Mouse (Mus musculus) heart, embryonic 14.5 days (tissue): ENCODE data around the gene Thap7. TPM values are rescaled to one million over a fixed set of nuclear protein-coding genes. Genes with fewer than 3 reads are reported as not detected.

Source experiments
- ATAC-seq: fragments of 200-750 bp; cut with Nextera tagmentation; 2 replicates; pipeline ENCODE4 v1.8.0; 2017; ENCODE audit warnings: low read depth, moderate TSS enrichment; ENCODE audit not compliant: insufficient number of reproducible peaks, insufficient read depth, low FRiP score
- H3K27ac ChIP-seq, 2 experiments: fragments of 200-500 bp in 1 of 2; fragments of 300-500 bp in 1 of 2; sonication (generic) in 1 of 2; replicated peaks in 1 of 2; 2 replicates each; pipeline ENCODE4 v1.5.1; 2012 to 2014; ENCODE audit warnings: low read depth in 2 of 2, low read length in 2 of 2, control low read depth in 1 of 2, mild to moderate bottlenecking in 1 of 2, mixed read lengths in 1 of 2; ENCODE audit not compliant: control insufficient read depth in 1 of 2, insufficient read depth in 1 of 2
- H3K27me3 ChIP-seq: fragments of 300-500 bp; sonication (generic); 2 replicates; pipeline ENCODE4 v1.6.1; 2014; ENCODE audit warnings: mild to moderate bottlenecking, low read length, control low read depth; ENCODE audit not compliant: control insufficient read depth, insufficient read depth
- H3K36me3 ChIP-seq: fragments of 300-500 bp; sonication (generic); 2 replicates; pipeline ENCODE4 v1.6.1; 2014; ENCODE audit warnings: mild to moderate bottlenecking, control low read depth, low read length, mixed read lengths; ENCODE audit not compliant: control insufficient read depth, insufficient read depth
- H3K4me1 ChIP-seq, 2 experiments: fragments of 200-500 bp in 1 of 2; fragments of 300-500 bp in 1 of 2; sonication (generic) in 1 of 2; 2 replicates each; pipeline ENCODE4 v1.6.1; 2012 to 2014; ENCODE audit warnings: low read length in 2 of 2, control low read depth in 1 of 2, mixed read lengths in 1 of 2; ENCODE audit not compliant: control insufficient read depth in 2 of 2, insufficient read depth in 2 of 2
- H3K4me2 ChIP-seq: fragments of 300-500 bp; sonication (generic); 2 replicates; pipeline ENCODE4 v1.6.1; 2014; ENCODE audit warnings: mild to moderate bottlenecking, low read length
- H3K4me3 ChIP-seq, 2 experiments: fragments of 200-500 bp in 1 of 2; fragments of 300-500 bp in 1 of 2; sonication (generic) in 1 of 2; 2 replicates each; pipeline ENCODE4 v1.5.1; 2012 to 2014; ENCODE audit warnings: low read length in 2 of 2, mild to moderate bottlenecking in 2 of 2, control low read depth in 1 of 2, low read depth in 1 of 2, moderate library complexity in 1 of 2; ENCODE audit not compliant: control insufficient read depth in 1 of 2, insufficient read depth in 1 of 2
- H3K9ac ChIP-seq: fragments of 300-500 bp; sonication (generic); 2 replicates; pipeline ENCODE4 v1.6.1; 2014; ENCODE audit warnings: mild to moderate bottlenecking, low read length
- H3K9me3 ChIP-seq: fragments of 300-500 bp; sonication (generic); 2 replicates; pipeline ENCODE4 v1.6.1; 2016; ENCODE audit warnings: low read length, control low read depth; ENCODE audit not compliant: control insufficient read depth
- WGBS: fragments of 180-500 bp; shearing (Covaris S2); extraction: QIAGEN DNeasy Blood & Tissue Kit; methylation state at CpG from one replicate; pipeline ENCODE4 v1.1.7; 2014; 5-methylcytosine and 5-hydroxymethylcytosine counted together
- polyA plus RNA-seq: library from polyadenylated mRNA; unstranded; fragments of >200 nt; fragmentation: Nextera tagmentation; extraction: Ambion mirVana; gene quantifications from 2 replicates; pipeline ENCODE4 v1.2.1, GENCODE M21; 2014

The Thap7 gene
- polyA plus RNA-seq, 1 experiment from 2014 or later = 27.1 TPM

- ATAC-seq = no peak
Measured at GRCm38 (mm10) chr16:17499249-17499883, 31.6 kb downstream of the Thap7 start.

GRCm38 (mm10) chr16:17496499-17497305, 34.2 kb downstream of the Thap7 start:
- WGBS = 30% methylated on average over 2 of the region's 2 CpGs
- H3K9me3 ChIP-seq = no peaks in the 10 kb centered on the region
- ATAC-seq = no peak
- H3K4me3 ChIP-seq = no peak overlapping the region
- H3K9ac ChIP-seq = peak overlapping the region; percentile 30
- no peaks in the 10 kb centered on the region for H3K36me3 ChIP-seq
- 0 out of 4 replicates have a peak overlapping the region, but pooled peaks of 1 of the 2 experiments have one; percentile 9 for H3K27ac ChIP-seq
- no peak overlapping the region for H3K4me2 ChIP-seq
- H3K4me1 ChIP-seq = peaks cover 10 to 13% of the 10 kb centered on the region in 2 experiments
- H3K27me3 ChIP-seq = no peaks in the 10 kb centered on the region

More at GRCm38 (mm10) chr16:17499249-17499883, 31.6 kb downstream of the Thap7 start:
- peaks cover 13 to 15% of the 10 kb centered on the region in 2 experiments for H3K4me1 ChIP-seq
- no peaks in the 10 kb centered on the region for H3K36me3 ChIP-seq
- no peaks in the 10 kb centered on the region for H3K9me3 ChIP-seq
- no peaks in the 10 kb centered on the region for H3K27me3 ChIP-seq
- H3K9ac ChIP-seq = no peak overlapping the region
- 35% methylated on average over 10 of the region's 10 CpGs for WGBS
- H3K4me3 ChIP-seq = no peak overlapping the region
- H3K4me2 ChIP-seq = no peak overlapping the region
- H3K27ac ChIP-seq = no peak overlapping the region

- WGBS = 63% methylated on average over 5 of the region's 5 CpGs
- ATAC-seq = no peak
- Histone ChIP-seq H3K9me3 (no peaks in the 10 kb centered on the region), H3K4me3 (no peak overlapping the region), H3K4me2 (no peak overlapping the region), H3K27ac (no peak overlapping the region), H3K27me3 (peaks cover 16% of the 10 kb centered on the region; the same call in 1 of the 2 replicates), H3K36me3 (peaks cover 11% of the 10 kb centered on the region), H3K9ac (no peak overlapping the region), H3K4me1 (peaks cover 13 to 20% of the 10 kb centered on the region in 2 experiments)
Measured at GRCm38 (mm10) chr16:17491896-17492561, 38.9 kb downstream of the Thap7 start.

GRCm38 (mm10) chr16:17491154-17491553, 39.8 kb downstream of the Thap7 start:
- ATAC-seq = no peak
- Histone ChIP-seq H3K27ac (no peak overlapping the region), H3K4me1 (peaks cover 9 to 20% of the 10 kb centered on the region in 2 experiments), H3K36me3 (peaks cover 11% of the 10 kb centered on the region), H3K4me2 (no peak overlapping the region), H3K9me3 (no peaks in the 10 kb centered on the region), H3K9ac (no peak overlapping the region), H3K27me3 (peaks cover 16% of the 10 kb centered on the region; the same call in 1 of the 2 replicates), H3K4me3 (no peak overlapping the region)
- 89% methylated on average over 5 of the region's 5 CpGs for WGBS

- under 1% methylated on average over 41 of the region's 47 CpGs for WGBS
- H3K4me1 ChIP-seq = peaks cover 9 to 30% of the 10 kb centered on the region in 2 experiments
- no peak within 1 kb of the TSS for H3K27ac ChIP-seq
Measured at GRCm38 (mm10) chr16:17489469-17490111, 41.3 kb downstream of the Thap7 start, which contains the start of gene Aifm3. Gene Aifm3, plus strand, starts transcription at chr16:17489611.

GRCm38 (mm10) chr16:17488478-17489468, 42.2 kb downstream of the Thap7 start:
- peaks cover 9 to 30% of the 10 kb centered on the region in 2 experiments for H3K4me1 ChIP-seq
- H3K4me2 ChIP-seq = peak overlapping the region; percentile 96
- H3K4me3 ChIP-seq = peak overlapping the region; percentile 48 to 55
- ATAC-seq = no peak
- H3K27ac ChIP-seq = no peak overlapping the region
- H3K9me3 ChIP-seq = no peaks in the 10 kb centered on the region
- H3K27me3 ChIP-seq = peaks cover 16% of the 10 kb centered on the region; the same call in 1 of the 2 replicates
- H3K36me3 ChIP-seq = peaks cover 32% of the 10 kb centered on the region
- WGBS = 47% methylated on average over 14 of the region's 14 CpGs
- H3K9ac ChIP-seq = peak overlapping the region; percentile 75

More at GRCm38 (mm10) chr16:17489469-17490111, 41.3 kb downstream of the Thap7 start, which contains the start of gene Aifm3:
- peak within 1 kb of the TSS; percentile 96 for H3K4me2 ChIP-seq
- peak within 1 kb of the TSS; percentile 75 for H3K9ac ChIP-seq
- peaks cover 24% of the 10 kb centered on the region for H3K36me3 ChIP-seq
- no peaks in the 10 kb centered on the region for H3K9me3 ChIP-seq
- H3K4me3 ChIP-seq = peak within 1 kb of the TSS; percentile 48 to 55
- H3K27me3 ChIP-seq = peaks cover 16% of the 10 kb centered on the region; the same call in 1 of the 2 replicates
- peak; percentile 27; the same call in 1 of the 2 replicates for ATAC-seq
